Mouse (Mus musculus) embryonic fibroblast, embryonic 13.5 days (primary cell): Measurements from ENCODE around the gene Npc1l1. TPM values are rescaled to one million over a fixed set of nuclear protein-coding genes. Genes with fewer than 3 reads are reported as not detected.

Experiments used
- H3K27ac ChIP-seq: 2 replicates; pipeline ENCODE4 v1.5.1; 2012; ENCODE audit warnings: low read length, control low read depth, inconsistent platforms; ENCODE audit not compliant: insufficient read depth
- H3K4me1 ChIP-seq: 2 replicates; pipeline ENCODE4 v1.6.1; 2011; ENCODE audit warnings: low read length; ENCODE audit not compliant: control insufficient read depth, insufficient read depth
- H3K4me3 ChIP-seq: 2 replicates; pipeline ENCODE4 v1.5.1; 2011; ENCODE audit warnings: mild to moderate bottlenecking, control low read depth, low read length; ENCODE audit not compliant: insufficient read depth
- CTCF ChIP-seq: IDR thresholded peaks from 2 replicates; pipeline ENCODE4 v1.5.1; 2011; ENCODE audit warnings: mild to moderate bottlenecking, control low read depth, low read length, moderate library complexity, borderline replicate concordance; ENCODE audit not compliant: insufficient read depth
- POLR2A ChIP-seq: IDR thresholded peaks from 2 replicates; pipeline ENCODE4 v1.6.1; 2011; ENCODE audit warnings: low read depth, mild to moderate bottlenecking, control low read depth, low read length, moderate library complexity
- polyA plus RNA-seq: library from polyadenylated mRNA; stranded (reverse); fragments of >200 nt; gene quantifications from 2 replicates; pipeline ENCODE4 v1.2.4, GENCODE M21; 2011; ENCODE audit warnings: low read depth; ENCODE audit not compliant: missing spikeins, insufficient read length

Gene Npc1l1
- polyA plus RNA-seq = not detected in 2 replicates

DNA sequence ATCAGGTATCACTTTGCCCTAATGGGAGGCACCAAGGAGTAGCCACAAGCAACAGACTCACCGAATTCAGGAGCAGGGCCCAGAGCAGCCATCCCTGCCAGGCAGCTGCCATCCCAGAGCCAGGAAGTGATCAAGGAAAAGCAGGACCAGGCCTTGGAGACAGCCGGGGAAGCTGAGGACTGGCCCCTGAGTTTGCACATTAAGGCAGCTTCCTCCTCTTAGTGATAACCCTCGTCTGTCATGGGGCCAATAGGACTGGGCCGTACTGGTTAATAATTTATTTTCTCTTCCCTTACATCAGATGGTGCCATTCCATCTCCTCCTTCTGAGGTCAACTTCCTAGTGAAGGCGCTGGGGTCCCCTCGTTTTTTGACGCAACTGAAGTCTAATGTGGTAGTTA lies at the start of gene Npc1l1:
Gene Npc1l1, minus strand, starts transcription at position 132 of the 400 bp plus-strand sequence.
- Histone ChIP-seq H3K4me3 (no peak within 1 kb of the TSS), H3K27ac (no peak within 1 kb of the TSS), H3K4me1 (no peaks in the 10 kb centered on the region)
- TF ChIP-seq POLR2A (no peak), CTCF (no peak)

DNA sequence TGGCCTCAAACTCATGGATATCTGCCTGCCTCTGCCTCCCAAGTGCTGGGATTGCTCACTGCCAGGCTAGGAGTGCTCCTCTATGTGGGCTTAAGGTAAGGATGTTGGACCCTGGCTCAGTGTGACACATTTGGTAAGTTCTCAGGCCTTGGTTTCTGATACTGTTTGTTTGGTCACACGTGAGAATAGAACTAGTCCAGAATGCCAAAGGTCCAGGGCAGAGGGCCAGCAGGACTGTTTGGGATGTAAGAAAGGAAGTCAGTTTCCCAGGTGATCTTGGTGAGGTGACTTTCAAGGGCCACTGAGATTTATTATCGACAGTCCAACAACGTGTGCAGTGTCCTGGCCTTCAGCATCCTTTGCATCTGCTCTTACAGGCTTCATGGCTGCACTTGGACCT lies 46.5 kb upstream of the Npc1l1 start:
- H3K4me3 ChIP-seq = no peak overlapping the region
- TF ChIP-seq CTCF (no peak), POLR2A (no peak)
- H3K4me1 ChIP-seq = 0 out of 2 replicates have a peak, but pooled peaks cover 2% of the 10 kb centered on the region
- no peak overlapping the region for H3K27ac ChIP-seq

DNA sequence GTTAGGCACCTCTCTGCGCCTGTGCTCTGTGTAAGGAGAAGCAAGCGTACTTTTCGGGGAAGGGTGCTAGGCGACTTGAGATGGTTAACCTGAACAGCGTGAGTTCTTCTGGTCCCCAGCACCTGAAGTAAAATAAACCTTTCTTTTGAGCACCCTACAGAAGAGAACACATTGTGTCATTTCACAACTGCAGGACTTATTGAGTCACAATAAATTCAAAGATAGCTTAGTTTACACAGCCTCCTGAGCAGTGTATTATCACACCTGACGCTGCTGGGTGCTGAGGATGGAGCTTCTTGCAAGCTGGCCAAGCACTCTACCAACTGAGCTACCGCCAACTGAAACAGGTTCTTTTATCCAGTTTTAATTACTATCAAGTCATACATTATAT lies 45.1 kb upstream of the Npc1l1 start:
- TF ChIP-seq CTCF (no peak), POLR2A (no peak)
- Histone ChIP-seq H3K4me1 (0 out of 2 replicates have a peak, but pooled peaks cover 2% of the 10 kb centered on the region), H3K4me3 (no peak overlapping the region), H3K27ac (no peak overlapping the region)

DNA sequence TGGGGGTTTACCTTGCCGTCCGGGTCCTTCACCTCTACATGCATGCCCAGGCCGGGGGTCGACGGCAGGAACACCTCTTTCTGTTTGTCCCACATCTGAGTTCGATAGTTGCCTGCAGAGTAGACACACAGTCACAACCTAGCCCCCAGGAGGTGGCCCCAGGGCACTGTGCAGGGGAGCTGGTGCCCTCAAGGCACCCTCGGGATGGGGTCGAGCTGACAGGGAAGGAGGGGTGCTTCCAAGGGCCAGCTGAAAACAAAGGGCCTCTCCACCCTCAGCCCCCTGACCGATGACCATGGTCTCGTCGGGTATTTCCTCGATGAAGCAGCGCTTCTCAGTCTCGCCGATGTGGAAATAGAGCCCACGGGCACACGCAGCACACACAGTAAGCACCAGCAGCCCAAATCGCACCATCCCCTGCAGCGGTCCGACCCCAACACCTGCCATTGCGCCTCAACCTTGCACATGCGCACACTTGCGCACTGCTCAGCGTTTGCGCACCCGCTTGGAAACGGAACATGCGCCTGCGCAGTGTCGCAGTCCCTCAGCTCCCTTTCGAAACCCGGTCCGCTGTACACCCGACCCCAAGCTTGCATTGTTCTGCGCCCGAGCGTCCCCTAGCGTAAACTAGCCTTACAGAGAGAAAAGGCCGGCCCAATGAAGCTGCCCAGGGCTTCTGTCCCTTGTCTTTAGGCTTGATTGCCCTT lies 44.6 kb upstream of the Npc1l1 start, which contains the start of gene Tmed4:
Gene Tmed4, minus strand, starts transcription at position 484 of the 707 bp plus-strand sequence.
- Histone ChIP-seq H3K27ac (no peak within 1 kb of the TSS), H3K4me3 (peak within 1 kb of the TSS; percentile 56), H3K4me1 (0 out of 2 replicates have a peak, but pooled peaks cover 2% of the 10 kb centered on the region)
- TF ChIP-seq CTCF (peak; percentile 52; the same call in 1 of the 2 replicates), POLR2A (peak; percentile 99)

DNA sequence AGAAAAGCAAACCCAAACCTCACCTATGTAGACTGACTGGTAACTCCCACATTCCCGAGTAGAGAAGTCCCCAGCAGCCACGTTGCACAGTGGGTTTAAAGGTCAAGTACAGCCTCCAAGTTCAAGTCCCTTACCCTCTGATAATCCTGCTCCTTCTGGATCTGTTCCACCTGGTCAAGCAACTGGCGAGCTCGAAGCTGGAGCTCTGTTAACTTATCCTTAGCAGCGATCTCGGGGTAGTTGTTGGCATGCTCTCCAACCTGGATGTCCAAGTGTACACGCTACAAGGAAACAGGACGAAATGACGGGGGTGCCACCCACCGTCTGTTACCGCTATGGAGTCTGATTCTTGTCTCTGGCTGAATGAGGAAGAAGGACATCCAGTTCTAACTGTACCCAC lies 43.7 kb upstream of the Npc1l1 start:
- H3K27ac ChIP-seq = no peak overlapping the region
- TF ChIP-seq POLR2A (no peak), CTCF (no peak)

DNA sequence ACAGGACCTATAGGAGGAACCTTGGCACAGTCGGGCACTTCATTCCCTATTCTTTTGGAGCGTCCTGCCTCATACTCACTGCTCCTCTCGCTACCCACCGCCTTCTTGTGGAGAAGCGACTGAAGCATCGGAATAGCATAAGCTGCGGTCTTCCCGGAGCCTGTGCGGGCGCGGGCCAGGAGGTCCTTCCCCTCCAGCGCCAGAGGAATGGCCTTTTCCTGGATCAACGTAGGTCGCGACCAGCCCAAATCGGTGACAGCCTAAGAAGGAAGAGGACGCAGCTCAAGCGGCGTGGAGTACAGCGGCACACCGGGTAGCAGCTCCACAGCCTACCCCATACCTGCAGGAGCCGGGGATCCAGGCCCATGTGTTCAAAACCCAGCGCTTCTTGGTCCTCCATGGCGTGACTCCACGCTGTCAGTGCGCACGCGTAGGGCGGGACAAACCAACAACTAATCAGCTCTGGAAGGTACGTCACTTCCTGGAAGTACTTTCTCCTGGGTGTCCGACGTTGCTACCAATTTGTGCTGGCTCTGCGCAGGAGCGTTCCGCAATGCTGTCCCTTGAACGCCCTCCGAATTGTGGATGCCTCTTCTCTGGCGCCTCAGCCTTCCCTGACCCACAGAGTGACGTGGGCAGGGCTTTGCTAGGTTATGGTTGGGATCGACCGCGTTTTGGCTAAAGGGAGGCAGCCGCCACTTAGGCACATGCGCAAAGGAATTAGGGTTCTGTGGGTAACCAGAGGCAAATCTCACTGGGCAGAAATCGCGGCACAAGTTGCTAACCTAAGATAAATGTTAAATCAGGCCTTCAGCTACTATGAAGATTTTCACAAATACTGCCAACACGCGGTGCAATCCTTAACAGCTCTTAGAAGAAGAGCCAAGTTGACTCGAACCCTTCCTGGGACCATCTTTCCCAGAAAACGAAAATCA lies 37.6 kb upstream of the Npc1l1 start, which contains the start of gene Ddx56:
Gene Ddx56, minus strand, starts transcription at position 453 of the 935 bp plus-strand sequence.
- peak within 1 kb of the TSS; percentile 75 for H3K4me3 ChIP-seq
- H3K4me1 ChIP-seq = no peaks in the 10 kb centered on the region
- peak; percentile 91 for TF ChIP-seq POLR2A
- no peak for TF ChIP-seq CTCF
- H3K27ac ChIP-seq = peak within 1 kb of the TSS; percentile 83

More for the DNA sequence above, 43.7 kb upstream of the Npc1l1 start:
- Histone ChIP-seq H3K4me1 (0 out of 2 replicates have a peak, but pooled peaks cover 2% of the 10 kb centered on the region), H3K4me3 (peak overlapping the region; percentile 56)

DNA sequence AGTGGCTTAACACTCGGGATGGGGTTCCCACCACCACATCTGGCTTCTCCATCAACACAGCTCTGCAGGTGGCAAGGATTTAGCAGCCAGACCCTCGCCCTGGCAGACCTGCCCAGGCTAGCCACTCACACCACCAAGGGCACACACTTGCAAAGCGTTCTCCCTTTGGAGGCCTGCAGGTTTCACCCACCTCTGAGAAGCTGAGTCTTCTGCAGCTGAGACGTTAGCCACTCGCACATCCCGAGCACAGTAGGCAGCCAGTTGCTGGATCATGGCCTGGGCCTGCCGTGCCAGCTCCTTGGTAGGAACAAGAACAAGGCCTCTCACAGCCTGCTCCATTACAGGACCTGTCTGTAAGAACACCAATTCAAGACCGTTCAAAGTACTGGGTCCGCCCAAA lies 36.7 kb upstream of the Npc1l1 start:
- Histone ChIP-seq H3K4me3 (peak overlapping the region; percentile 75), H3K27ac (no peak overlapping the region), H3K4me1 (no peaks in the 10 kb centered on the region)
- no peak for TF ChIP-seq POLR2A
- TF ChIP-seq CTCF = no peak

DNA sequence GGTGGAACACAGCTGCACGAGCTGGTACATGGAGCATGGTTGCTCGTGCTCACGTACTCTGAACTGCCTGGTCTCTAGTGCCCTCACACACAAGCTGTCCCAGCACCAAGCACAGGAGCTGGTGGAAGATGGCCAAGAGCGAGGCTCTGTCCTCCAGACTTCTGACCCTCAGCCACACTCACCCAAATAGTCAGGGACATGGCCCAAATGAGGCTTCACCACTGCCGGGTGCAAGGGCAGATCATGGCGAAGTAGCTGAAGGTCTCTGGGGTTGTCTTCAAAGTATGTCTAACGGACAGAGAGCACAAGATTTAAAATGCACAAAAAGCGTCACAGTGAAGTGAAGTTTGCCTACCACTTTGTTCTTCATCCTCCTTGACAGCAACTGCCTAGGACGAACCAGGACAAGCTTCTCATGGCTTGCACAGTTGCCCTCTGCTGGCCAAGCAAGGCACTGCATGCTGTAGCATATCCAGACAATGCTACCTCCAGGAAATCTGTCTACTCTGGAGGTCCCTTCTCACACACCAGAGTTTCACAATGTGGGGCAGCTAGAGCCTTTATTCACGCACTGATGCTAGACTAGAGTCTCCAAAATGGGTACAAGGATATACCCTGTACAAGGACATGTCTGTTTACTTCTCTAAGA lies 31.6 kb upstream of the Npc1l1 start:
- Histone ChIP-seq H3K4me3 (no peak overlapping the region), H3K27ac (no peak overlapping the region), H3K4me1 (no peaks in the 10 kb centered on the region)
- no peak for TF ChIP-seq POLR2A
- TF ChIP-seq CTCF = peak; percentile 97

DNA sequence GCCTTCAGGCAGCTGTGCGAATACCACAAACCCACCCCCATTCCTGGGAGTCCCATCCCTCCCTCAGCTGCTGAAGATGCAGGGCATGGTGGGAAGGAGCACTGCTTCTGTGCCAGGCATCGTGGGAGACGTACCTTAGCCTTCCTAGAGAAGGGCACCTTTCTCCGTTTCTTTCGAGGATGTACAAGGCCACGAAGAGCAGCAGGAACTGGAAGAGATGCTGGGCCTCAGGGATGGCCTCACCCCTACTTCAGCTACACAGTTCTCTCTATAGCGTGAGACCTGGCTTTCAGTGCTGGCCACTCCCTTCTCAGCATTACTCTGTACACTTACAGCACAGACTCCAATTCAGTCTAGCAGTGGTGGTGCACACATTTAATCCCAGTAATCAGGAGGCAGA lies 29.5 kb upstream of the Npc1l1 start:
- no peaks in the 10 kb centered on the region for H3K4me1 ChIP-seq
- TF ChIP-seq CTCF (no peak), POLR2A (no peak)
- no peak overlapping the region for H3K4me3 ChIP-seq
- H3K27ac ChIP-seq = no peak overlapping the region
